Mouse (Mus musculus) bone marrow macrophage, adult 2 months (primary cell): ENCODE measurements around the gene Cav3. TPM values are rescaled to one million over a fixed set of nuclear protein-coding genes. Genes with fewer than 3 reads are reported as not detected.

ENCODE experiments used
- H3K27ac ChIP-seq: 2 replicates; pipeline ENCODE4 v1.5.1; 2012; ENCODE audit warnings: low read depth, low read length; ENCODE audit not compliant: insufficient read depth
- H3K4me1 ChIP-seq: 2 replicates; pipeline ENCODE4 v1.6.1; 2012; ENCODE audit warnings: low read length; ENCODE audit not compliant: control insufficient read depth, insufficient read depth
- H3K4me3 ChIP-seq: 2 replicates; pipeline ENCODE4 v1.5.1; 2012; ENCODE audit warnings: mild to moderate bottlenecking, low read length, moderate library complexity; ENCODE audit not compliant: insufficient read depth
- CTCF ChIP-seq: IDR thresholded peaks from 2 replicates; pipeline ENCODE4 v1.5.1; 2012; ENCODE audit warnings: low read depth, mild to moderate bottlenecking, low read length, moderate library complexity
- POLR2A ChIP-seq: IDR thresholded peaks from 2 replicates; pipeline ENCODE4 v1.6.1; 2012; ENCODE audit warnings: mild to moderate bottlenecking, low read depth, low read length, borderline replicate concordance
- polyA plus RNA-seq: library from polyadenylated mRNA; stranded (reverse); fragments of >200 nt; gene quantifications from 2 replicates; pipeline ENCODE4 v1.2.4, GENCODE M21; 2012; ENCODE audit not compliant: missing spikeins, insufficient read depth, insufficient read length

The Cav3 gene
- polyA plus RNA-seq, 1 experiment, result not detected

DNA sequence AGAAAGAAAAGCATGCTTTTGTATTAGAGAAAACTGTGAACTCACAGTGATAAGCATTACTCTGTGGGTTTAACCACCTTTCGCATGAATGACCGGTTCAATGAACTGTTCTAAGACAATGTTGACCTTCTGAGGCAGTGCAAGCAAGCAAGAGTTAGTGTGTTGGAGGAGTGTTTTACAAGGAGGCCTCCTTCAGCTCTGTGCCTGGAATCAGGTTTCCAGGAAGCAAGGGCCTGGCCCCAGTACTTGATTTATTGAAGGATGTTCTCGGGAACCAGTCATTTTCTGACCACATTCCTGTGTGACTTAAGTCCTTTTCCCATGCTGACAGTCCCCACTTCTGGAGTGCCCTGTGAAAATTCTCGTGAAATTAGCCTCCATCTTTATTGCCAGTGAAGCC lies 35.9 kb downstream of the Cav3 start:
- H3K27ac ChIP-seq, result no peak overlapping the region
- H3K4me3 ChIP-seq, result no peak overlapping the region
- H3K4me1 ChIP-seq, result peaks cover 3% of the 10 kb centered on the region
- TF ChIP-seq CTCF, result no peak
- TF ChIP-seq POLR2A, result no peak

DNA sequence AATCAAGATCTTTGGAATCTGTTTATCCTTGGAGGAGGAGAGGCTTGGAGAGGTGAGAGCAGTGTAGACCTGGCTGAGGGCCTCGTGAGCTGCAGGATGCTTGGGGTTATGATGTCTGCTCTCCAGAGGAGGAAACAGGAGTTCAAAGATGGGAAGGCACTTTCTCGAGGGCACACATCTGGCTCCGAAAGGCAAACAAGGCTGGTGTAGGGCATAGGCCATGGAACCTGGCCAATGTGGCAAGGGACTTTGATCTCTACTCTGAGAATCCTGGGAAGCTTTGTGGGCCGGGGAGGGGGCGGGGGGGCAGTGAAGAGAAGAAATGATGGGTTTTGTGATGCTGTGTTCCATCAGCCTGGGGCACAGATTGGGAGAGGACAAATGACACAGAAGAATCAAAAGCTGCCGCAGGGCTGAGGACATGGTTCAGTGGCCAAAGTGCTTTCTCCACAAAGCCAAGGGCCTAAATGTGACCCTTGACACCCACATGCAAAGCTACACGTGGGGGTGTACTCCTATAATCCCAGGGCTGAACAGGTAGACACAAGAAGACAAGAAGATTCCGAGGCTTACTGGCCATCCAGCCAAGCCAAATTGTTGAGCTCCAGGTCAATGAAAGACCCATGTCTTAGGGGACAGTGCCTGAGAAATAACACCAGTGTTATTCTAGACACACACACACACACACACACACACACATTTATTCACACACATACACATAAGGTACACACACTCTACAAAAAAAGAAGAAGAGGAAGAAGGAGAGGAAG lies 37.2 kb downstream of the Cav3 start:
- Histone ChIP-seq H3K4me1 (peaks cover 13% of the 10 kb centered on the region), H3K4me3 (no peak overlapping the region), H3K27ac (no peak overlapping the region)
- no peak for TF ChIP-seq CTCF
- no peak for TF ChIP-seq POLR2A

- TF ChIP-seq CTCF (no peak), POLR2A (no peak)
These were observed 38.2 kb downstream of the Cav3 start for GRCm38 (mm10) chr6:112497456-112497855.

DNA sequence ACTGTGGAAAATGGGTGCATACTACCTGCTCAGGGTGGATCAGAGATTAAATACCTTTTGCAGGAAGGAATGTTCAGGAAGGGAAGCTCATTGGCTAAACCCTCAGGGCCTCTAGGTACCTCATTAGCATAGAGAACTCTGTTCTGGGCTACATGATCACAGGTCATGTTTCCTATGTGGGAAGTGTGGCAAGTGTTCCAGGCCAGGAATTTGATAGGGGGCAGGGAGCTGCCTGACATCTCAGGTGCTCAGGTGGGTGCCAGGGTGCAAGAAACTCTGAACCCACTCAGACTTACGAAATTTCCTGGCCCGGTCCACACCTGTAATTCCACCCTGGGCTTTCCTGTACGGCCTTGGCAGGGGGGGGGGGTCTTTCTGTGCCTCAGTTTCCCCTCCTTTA lies 39.4 kb downstream of the Cav3 start:
- Histone ChIP-seq H3K4me1 (peaks cover 14% of the 10 kb centered on the region), H3K4me3 (no peak overlapping the region), H3K27ac (no peak overlapping the region)
- TF ChIP-seq CTCF, result no peak
- TF ChIP-seq POLR2A, result no peak

More at GRCm38 (mm10) chr6:112497456-112497855, 38.2 kb downstream of the Cav3 start:
- Histone ChIP-seq H3K27ac (no peak overlapping the region), H3K4me1 (peaks cover 14% of the 10 kb centered on the region), H3K4me3 (no peak overlapping the region)

- H3K27ac ChIP-seq, result no peak overlapping the region
- no peak overlapping the region for H3K4me3 ChIP-seq
- no peak for TF ChIP-seq CTCF
- no peak for TF ChIP-seq POLR2A
- peaks cover 14% of the 10 kb centered on the region for H3K4me1 ChIP-seq
These were observed 40.2 kb downstream of the Cav3 start for GRCm38 (mm10) chr6:112499456-112499855.

DNA sequence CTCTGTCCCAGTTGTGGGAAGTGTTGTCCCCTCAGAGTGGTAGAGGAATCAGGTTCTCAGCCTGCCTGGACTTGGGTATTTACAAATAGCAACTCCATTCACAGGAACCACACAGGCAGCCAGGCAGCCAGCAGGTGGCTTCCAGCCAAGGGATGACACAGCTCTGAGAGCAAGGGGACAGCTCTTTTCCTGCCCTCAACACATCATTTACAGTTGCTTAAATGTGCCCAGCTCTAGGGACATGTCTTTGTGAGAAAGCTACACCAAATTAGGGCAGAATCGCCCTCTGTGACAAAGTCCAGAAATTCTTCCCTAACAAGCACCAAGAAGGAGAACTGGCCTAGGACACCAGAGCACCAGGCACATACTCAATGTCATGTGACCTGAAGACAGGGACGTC lies 41.9 kb downstream of the Cav3 start:
- Histone ChIP-seq H3K4me3 (no peak overlapping the region), H3K4me1 (peaks cover 14% of the 10 kb centered on the region), H3K27ac (no peak overlapping the region)
- no peak for TF ChIP-seq POLR2A
- TF ChIP-seq CTCF, result no peak

DNA sequence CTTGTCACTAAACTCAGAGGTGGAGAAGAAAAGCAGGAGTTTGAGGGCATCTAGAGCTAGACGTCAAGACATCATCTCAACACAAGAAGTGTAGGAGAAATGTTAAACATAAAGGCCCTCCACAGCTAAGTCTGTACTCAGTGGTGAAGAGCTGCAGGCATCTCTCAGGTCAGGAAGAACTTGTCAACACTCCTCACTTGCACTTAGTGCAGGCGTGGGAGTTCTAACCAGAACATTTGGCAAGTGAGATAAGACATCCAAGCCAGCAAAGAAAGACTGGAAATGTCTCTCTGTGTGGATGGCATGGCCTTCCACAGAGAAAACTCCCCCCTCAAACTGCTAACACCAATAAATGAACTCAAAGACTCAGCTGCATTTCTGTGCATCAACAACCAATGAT lies 48.3 kb downstream of the Cav3 start:
- Histone ChIP-seq H3K27ac (no peak overlapping the region), H3K4me1 (no peaks in the 10 kb centered on the region), H3K4me3 (no peak overlapping the region)
- no peak for TF ChIP-seq POLR2A
- TF ChIP-seq CTCF, result no peak

DNA sequence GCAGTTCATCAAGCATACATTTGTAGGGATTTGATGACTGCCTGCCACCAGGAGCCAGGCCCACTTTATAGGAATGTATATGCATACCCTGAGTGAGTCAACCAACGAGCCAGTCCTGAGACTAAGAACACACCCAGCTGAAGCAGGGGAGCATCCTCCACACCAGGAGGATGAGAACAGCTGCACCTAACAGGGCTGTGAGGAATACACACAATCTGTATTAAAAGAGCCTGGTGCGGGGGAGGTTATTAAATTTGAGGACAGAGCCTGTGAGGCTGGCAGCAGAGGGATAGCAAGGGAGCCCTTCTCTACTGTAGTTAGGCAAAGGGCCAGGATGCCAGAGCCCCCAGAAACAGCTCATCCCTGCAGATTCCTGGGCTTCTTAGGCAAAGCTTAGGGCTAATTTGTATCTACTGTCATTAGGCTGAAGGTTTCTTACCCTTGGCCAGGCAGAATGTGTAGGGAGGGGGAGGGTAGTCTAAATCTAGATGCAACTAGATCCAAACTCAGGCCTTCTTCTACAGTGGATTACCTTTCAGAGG lies 50.4 kb downstream of the Cav3 start:
- Histone ChIP-seq H3K4me1 (no peaks in the 10 kb centered on the region), H3K27ac (no peak overlapping the region)
- no peak for TF ChIP-seq POLR2A
- TF ChIP-seq CTCF, result no peak

DNA sequence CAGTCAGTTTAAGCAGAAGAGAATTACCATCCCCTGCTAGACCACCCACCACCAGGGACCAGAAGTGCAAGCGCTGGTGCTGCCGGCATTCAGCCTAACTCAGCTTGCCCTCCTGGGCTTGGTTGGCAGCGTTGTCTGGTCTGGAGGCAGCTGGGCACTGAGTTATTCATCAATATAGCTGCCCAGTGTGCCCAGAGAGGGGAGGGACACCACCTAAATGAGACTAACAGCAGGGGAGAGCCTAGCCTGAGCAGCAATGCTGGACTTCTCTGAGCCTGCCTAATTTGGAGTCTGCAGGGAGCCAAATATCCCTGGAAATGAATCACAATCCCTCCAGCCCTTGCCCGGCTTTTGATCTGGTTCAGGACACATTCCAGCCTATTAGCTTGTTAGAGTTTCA lies 51.0 kb downstream of the Cav3 start:
- H3K4me3 ChIP-seq, result no peak overlapping the region
- no peaks in the 10 kb centered on the region for H3K4me1 ChIP-seq
- TF ChIP-seq POLR2A (no peak), CTCF (no peak)
- no peak overlapping the region for H3K27ac ChIP-seq

More for the DNA sequence above, 50.4 kb downstream of the Cav3 start:
- H3K4me3 ChIP-seq, result no peak overlapping the region

- Histone ChIP-seq H3K4me3 (no peak overlapping the region), H3K4me1 (no peaks in the 10 kb centered on the region), H3K27ac (no peak overlapping the region)
- TF ChIP-seq POLR2A, result no peak
These were observed 55.3 kb downstream of the Cav3 start for GRCm38 (mm10) chr6:112514591-112514990.
